ENCODE assay signal across 14 mouse cellular contexts in the genomic region with DNA sequence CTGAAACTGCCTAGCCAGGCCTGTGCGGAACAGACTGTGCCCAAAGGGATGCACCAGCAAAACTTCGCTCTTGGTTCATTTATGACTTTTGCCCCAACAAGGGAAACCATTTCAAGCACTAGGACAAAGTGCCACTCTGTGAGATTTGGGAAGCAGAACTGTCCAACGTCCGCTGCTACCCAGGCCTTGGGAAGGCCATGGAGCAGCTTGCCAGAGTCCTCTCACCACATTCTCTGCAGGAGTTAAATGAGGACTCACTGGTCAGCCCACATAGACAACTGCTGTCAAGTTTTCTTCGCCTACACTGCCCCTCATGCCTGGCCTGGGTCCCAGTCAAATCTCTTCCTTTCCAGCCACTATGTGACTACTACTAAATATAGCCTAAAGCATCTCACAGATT. TPM values are rescaled to one million over a fixed set of nuclear protein-coding genes. Genes with fewer than 3 reads are reported as not detected.
A peak's percentile ranks its signal among the peaks of the same experiment; 100 is the strongest.
DNase-seq lines count a peak whose midpoint lies in the region; ATAC-seq lines count a peak whose summit lies in the region.
"Had no signal": no experiment of that assay in that cellular context is flagged by ENCODE, and none has a peak within 500 bp of the region (broad histone marks: within the 10 kb centered on the region; RNA-seq: fewer than 3 reads in every experiment).

No protein-coding gene starts in this region.

- H3K4me3 ChIP-seq in heart, embryonic 14.5 days (ENCODE audit: control insufficient read depth in 1 of 2, insufficient read depth in 1 of 2, low read depth in 1 of 2, low read length in 2 of 2), result no peak overlapping the region
- H3K4me3 ChIP-seq: embryonic facial prominence, embryonic 12.5 days; liver, embryonic 13.5 days; midbrain, embryonic 12.5 days had no signal

- peaks cover 89% of the 10 kb centered on the region for H3K36me3 ChIP-seq in heart, embryonic 14.5 days (ENCODE audit: control insufficient read depth, insufficient read depth, low read length)

- ATAC-seq in cerebellum, adult (ENCODE audit: insufficient number of reproducible peaks, low FRiP score, low TSS enrichment), result no peak
- peak; percentile 75 for ATAC-seq in heart, embryonic 14.5 days (ENCODE audit: insufficient number of reproducible peaks, insufficient read depth, low FRiP score, low read depth)
- ATAC-seq in megakaryocyte, adult 5-6 weeks (ENCODE audit: poor library complexity, severe bottlenecking), result no peak
- ATAC-seq: inflammation-experienced regulatory T-cells, adult 6 months had no signal

- H3K9me3 ChIP-seq in heart, embryonic 14.5 days (ENCODE audit: control insufficient read depth, low read length), result no peaks in the 10 kb centered on the region
- H3K9me3 ChIP-seq: embryonic facial prominence, embryonic 12.5 days; liver, embryonic 13.5 days; midbrain, embryonic 12.5 days had no signal

- peak; percentile 21 to 35 for DNase-seq in cerebellum, postnatal 25 days
- DNase-seq in kidney, postnatal 14 days, result peak; percentile 33
- no peak for DNase-seq in kidney, postnatal 4 days
- peak; percentile 47 to 55 for DNase-seq in kidney, postnatal 36 days
- no peak for DNase-seq in ovary, postnatal 36 days (ENCODE audit: low spot score)
- DNase-seq: left cerebral cortex, postnatal 4 days; liver, embryonic 13.5 days; thymus, postnatal 25 days had no signal

- no peak overlapping the region for H3K9ac ChIP-seq in heart, embryonic 14.5 days (ENCODE audit: low read length)
- H3K9ac ChIP-seq: embryonic facial prominence, embryonic 12.5 days; liver, embryonic 13.5 days; midbrain, embryonic 12.5 days had no signal

- peak overlapping the region; percentile 68 to 69 for H3K27ac ChIP-seq in heart, embryonic 14.5 days (replicated peaks in 1 of 2; ENCODE audit: control insufficient read depth in 1 of 2, insufficient read depth in 1 of 2, low read depth in 2 of 2, low read length in 2 of 2)
- H3K27ac ChIP-seq: embryonic facial prominence, embryonic 12.5 days; liver, embryonic 13.5 days; midbrain, embryonic 12.5 days had no signal

- H3K4me2 ChIP-seq in heart, embryonic 14.5 days (ENCODE audit: low read length), result peak overlapping the region; percentile 2
- H3K4me2 ChIP-seq: embryonic facial prominence, embryonic 12.5 days; liver, embryonic 13.5 days; midbrain, embryonic 12.5 days had no signal

- WGBS in heart, embryonic 14.5 days, result 44% methylated on average over 5 of the region's 5 CpGs

- H3K27me3 ChIP-seq in heart, embryonic 14.5 days (ENCODE audit: control insufficient read depth, insufficient read depth, low read length), result no peaks in the 10 kb centered on the region
- H3K27me3 ChIP-seq: embryonic facial prominence, embryonic 12.5 days; liver, embryonic 13.5 days; midbrain, embryonic 12.5 days had no signal

- H3K4me1 ChIP-seq in heart, embryonic 14.5 days (ENCODE audit: control insufficient read depth in 2 of 2, insufficient read depth in 2 of 2, low read length in 2 of 2), result peaks cover 10 to 27% of the 10 kb centered on the region in 2 experiments
- H3K4me1 ChIP-seq: embryonic facial prominence, embryonic 12.5 days; liver, embryonic 13.5 days; midbrain, embryonic 12.5 days had no signal

RNA-seq across cellular contexts. Expression of a gene that starts 10.7 kb away (rescaled TPM):
- polyA plus RNA-seq in heart, embryonic 14.5 days (2014; fragmentation: Nextera tagmentation; extraction: Ambion mirVana), result 6.7 and 7.6 TPM in 2 replicates
- total RNA-seq in megakaryocyte, adult 5-6 weeks (2015), result 3.6 and 4.5 TPM in 2 replicates
- 4.1 and 9.8 TPM in 2 replicates for total RNA-seq in megakaryocyte, adult 5-6 weeks (2017)

RNA-seq across cellular contexts. Expression of a gene that starts 10.8 kb away (rescaled TPM):
- 1,858 and 1,900 TPM in 2 replicates for polyA plus RNA-seq in heart, embryonic 14.5 days (2014; fragmentation: Nextera tagmentation; extraction: Ambion mirVana)
- 139 and 142 TPM in 2 replicates for total RNA-seq in megakaryocyte, adult 5-6 weeks (2015)
- total RNA-seq in megakaryocyte, adult 5-6 weeks (2017), result 69.3 and 90.9 TPM in 2 replicates

Comparison
In these comparisons a context has a peak if more than half of its experiments do, and no peak if none do; other contexts are left out.
1. DNase-seq: peak in cerebellum, postnatal 25 days (2 of 2), kidney, postnatal 14 days (single experiment) and kidney, postnatal 36 days (2 of 2); none in kidney, postnatal 4 days (0 of 2) and ovary, postnatal 36 days (single experiment).